Mouse (Mus musculus) frontal cortex, postnatal 25 days (tissue): ENCODE results near the gene Hspb6.

Source experiments
- DNase-seq, 2 experiments: peaks; one replicate each; pipeline ENCODE4 v3.0.0; 2022; ENCODE audit warnings: low spot score in 2 of 2

The Hspb6 gene

DNA sequence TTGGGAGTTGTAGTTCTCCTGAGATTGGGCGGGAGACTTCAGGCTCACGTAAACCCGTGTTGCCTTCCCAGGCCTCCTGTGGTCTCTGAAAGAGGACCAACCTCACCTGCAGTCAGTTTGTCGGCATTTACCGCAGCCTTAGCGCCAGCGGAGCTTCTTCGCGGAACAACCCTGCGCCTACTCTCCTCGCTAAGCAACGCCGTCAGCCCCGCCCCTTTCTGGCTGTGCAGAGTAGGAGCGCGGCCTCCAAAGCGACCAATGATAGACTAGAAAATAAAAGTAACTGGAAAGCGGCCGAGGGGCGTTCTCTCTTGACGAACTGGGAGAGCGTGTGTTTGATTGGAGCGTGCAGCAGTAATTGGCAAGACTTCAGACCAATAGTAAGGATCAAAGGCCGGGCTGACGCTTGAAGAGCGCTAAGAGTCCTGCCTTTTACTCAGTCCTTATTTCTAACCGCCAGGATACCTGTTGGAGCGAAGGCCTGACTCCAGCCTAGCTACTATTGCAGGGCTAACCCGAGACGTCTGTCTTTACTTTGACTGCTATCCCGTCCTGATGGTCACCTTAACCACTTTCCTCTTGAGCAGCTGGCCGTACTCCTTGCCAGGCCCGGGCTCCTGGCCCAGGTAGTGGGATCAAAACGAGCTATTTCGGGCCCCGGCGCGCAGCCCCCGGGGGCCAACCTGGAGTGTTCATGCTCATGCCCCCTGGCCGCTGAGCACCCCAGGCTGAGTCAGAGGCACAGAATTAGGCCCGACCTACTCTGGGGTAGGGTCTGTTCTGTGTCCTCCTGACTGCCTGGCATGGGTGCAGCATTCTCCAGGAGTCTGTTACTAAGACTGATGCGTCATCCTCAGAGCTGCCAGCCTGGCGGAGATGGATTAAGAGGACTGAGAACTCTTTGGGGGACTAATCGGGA is at the start of gene Hspb6, which contains the start of gene Proser3:
TSS of gene Hspb6 (plus strand) at position 77 of the 919 bp plus-strand sequence.
TSS of gene Proser3 (minus strand) at position 198 of the 919 bp plus-strand sequence.
- peak; percentile 92 to 93 for DNase-seq

DNA sequence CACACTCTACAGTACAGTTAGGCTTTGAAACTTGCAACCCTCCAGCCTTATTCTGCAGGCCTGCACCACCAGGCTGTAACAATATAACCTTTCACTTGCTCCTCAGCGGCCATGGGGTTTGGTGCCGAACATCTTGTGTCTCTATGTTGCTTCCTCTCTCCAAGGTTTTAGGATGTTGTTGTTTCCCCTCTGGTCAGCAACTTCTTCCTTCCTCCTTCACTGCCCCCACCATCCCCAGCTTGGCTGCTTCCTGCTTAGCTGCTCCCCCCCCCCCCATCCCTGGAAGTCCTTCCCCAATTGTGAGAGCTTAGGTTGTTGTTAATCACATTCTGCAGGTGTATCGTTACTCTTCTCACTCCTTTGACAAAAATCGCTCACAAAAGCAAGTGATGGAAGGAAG is 43.9 kb upstream of the Hspb6 start:
- DNase-seq, result no peak

DNA sequence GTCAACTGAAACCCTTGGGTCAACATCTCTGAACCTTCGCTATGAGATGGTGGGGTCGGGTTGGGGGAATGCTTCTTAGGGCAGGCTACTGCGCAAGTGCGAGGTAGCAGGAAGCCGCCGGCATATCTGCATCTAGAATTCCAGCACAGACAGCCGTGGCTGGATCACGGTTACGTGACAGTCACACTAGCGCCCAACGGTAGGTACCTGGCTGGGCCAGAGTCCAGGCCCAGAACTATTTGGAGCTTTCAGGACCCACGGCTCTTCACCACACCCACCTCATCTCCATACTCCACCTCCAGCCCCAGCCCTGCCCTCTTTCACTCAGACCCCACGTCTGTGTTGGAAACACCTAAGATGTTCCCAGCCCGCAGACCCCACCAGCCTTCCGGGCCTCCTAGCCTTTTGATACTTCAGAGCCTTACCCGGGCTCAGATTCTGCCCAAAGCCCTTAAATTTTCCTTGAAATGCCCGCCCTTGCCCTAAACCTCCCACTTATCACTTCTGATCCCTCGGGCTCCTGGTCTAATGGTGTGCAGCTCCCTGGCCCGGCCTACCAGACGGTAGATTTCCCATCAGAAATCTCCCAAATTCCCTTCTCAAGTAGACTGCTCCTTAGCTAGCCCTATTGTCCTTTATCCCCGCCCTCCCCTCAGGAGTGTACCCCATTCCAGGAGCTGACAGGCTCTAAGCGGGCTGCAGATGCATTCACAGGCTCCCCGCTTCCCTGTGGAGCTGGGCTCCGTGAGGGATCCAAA is 36.8 kb upstream of the Hspb6 start:
- DNase-seq, result no peak

DNA sequence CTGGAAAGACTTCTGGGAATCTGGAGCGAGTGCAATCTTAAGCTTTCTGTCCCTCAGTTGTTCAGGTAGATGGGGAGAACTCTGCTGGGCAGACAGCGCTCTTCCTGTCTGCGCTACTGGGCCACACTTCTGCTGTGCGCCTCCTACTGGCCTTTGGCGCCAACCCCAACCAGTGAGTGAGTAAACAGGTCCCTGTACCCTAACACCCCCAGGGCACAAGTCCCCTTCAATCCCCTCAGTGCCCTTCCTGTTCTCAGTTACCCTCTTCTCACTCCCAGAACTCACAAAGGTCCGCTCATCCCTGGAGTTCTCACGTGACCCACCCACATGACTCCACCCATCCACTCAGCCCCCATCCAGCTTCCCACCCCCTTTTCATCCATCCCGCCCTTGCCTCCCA is 33.7 kb upstream of the Hspb6 start:
- DNase-seq, result no peak

DNA sequence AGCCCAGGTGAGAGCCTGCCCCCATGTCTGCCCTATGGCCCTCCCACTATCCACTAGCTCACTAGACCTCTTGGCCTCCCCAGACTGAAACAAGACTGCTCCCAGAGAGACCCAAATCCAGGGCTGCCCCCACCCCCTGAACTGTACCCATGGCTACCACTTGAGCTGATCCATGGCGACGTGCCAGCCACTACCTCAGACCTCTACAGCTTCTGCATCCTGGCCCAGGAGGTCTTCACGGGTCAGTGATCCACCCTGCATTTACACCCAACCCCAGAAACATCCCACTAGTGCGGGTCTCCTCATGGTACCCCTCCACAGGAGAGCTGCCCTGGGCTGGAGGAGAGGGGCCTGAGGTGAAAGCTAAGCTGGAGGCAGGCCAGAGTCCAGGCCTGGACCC is 31.6 kb upstream of the Hspb6 start:
- no peak for DNase-seq

DNA sequence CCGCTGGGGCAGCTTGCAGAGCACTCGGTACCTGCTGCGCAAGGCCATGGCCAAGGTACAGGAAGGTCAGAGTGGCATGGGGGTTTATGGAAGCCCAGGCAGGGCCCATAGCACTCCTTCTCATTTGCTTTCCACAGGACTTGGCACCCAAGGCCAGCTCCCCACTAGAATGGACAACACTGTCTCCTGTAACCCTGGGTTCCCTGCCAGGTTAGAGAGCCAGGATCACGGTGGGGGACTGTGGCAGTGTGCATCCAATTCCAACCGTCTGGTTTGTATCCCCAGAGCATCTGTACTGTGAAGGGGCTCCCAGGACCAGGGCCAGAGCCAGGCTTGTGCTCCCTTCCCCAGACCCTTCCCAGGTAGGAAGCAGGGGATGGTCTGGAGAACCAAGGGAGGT is 31.1 kb upstream of the Hspb6 start:
- no peak for DNase-seq

DNA sequence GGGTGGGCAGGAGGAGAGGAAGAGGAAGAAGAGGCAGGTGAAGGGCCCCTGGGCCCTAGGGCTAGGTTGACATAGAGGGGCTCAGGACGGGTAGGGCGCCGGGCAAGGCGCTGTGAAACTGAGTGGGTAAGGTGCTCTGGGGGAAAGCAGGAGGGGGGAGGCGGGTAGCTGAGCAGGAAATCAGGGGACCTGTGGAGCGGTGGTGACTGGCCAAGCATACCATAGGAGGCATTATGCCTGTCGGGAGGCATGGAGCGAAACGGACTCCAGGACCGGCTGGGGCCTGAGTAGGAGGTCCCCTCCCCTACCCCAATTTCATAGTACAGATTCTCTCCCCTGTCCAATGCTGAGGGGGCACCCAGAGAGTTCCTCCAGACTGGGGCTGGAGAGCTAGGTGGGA is 29.1 kb upstream of the Hspb6 start:
- DNase-seq, result no peak

DNA sequence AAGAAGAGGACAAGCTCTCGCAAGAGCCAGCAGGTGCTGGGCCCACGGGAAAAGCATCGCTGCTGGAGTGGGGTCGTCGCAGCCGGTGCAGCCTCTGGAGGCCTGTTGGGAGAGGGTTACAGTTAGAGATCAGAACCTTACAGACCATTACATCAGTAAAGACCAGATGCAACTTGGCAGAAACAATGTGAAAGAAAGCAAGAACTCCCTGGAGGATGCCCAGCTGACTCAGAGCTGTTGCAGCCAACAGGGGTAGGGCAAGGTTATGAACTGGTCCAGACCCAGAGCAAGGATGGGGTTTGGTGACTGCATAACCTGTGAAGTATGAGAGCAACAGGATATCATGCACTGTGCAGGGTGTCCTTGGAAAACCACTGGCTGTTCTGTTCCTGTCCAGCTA is 27.5 kb upstream of the Hspb6 start:
- DNase-seq, result no peak

DNA sequence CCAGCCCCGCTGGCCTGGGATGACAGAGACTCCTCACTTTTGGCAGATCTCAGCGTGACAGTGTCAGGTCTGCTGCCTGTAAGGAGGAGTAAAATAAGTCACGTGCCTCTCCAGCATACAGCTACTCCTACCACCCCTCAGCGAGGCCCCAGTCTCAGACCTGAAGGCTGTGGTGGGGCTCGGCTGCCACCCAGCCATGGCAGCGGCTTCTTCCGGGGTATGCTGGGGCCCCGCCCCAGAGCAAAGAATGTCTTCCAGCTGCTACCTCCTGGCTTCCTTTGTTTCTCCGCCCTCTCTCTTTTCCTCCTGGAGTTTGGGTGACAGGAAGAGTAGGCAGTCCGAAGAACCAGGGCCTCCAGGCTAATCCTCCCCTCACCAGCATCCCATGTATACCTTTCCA is 26.0 kb upstream of the Hspb6 start:
- DNase-seq, result no peak

DNA sequence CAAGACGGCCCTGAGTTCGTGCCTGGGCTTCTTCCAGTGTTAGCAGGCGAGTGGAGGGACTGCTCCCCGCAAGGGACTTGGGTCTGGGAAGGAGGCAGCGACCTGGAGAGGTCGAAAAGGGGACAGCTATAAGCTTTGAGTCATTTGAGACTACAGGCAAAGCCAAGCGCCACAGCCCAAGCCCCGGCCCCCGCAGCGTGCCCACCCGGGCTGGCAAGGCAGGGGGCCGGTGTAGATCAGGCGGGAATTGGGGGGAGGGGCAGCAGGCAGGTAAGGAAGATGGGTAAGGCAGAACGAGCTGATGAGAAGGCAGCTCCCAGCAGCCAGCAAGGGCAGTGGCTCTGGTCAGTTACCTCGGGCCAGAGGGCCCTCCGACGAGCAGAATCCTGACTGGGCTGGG is 25.6 kb upstream of the Hspb6 start:
- DNase-seq, result no peak

DNA sequence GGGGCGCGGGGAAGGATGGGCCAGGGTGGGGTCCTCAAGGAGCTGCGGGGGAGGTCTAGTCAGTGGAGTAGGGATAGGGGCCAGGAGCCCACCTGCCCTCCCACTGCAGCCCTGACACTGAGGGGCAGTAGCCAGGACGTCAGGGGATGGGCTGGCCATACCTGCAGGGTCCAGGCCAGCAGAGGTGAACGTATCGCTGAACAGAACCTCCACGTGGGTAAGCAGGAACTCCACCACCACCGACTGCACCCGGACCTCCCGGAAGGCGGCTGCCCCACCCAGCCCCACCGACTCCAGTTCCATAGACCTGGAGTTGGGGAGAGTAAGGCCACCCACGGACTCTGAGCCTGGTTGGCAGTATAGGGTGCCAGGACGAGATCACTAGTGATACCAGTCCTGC is 25.0 kb upstream of the Hspb6 start:
- no peak for DNase-seq

DNA sequence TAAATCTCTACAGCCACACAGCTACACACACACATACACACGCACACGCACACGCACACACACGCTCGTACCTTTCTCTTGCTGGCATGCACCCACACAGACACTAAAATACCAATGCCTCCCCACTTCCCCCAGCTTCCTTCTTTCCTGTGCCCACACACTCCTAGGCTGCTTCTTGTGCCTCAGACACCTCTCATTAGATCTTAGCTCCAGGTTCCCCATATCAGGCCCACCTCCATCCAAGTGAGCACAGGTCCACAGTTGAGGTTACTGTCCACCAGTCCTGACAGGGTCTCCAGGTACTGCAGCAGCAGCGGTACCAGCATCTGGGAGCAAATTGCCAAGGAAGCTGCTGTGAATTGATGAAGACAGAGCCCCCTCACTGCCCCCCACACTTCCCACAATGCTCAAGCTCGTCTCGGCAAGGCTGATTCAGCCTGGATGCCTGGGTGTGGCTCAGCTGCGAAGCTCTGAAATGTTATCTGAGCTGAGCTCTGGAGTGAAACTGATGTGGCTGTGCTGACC is 20.6 kb upstream of the Hspb6 start:
- peak in 1 of 2 experiments; percentile 63 for DNase-seq

DNA sequence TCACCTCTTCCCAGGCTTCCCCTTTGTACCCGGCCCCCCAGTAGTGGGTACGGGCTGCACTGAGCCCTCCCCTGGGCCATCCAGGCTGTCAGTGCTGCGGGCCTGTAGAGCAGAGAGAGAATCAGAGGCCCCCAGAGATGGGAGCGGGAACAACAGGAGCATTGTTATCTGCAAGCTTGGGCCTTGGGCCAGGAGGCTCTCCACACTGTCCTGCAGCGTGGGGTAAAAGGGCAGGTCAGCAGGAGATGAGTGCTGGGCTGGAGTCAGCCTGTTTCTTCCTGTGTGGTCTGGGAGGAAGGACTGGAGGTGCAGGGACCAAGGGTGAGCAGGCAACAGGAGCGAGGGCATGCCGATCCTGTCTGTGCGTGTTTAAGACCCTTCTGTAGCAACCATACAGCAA is 19.0 kb upstream of the Hspb6 start:
- DNase-seq, result no peak

DNA sequence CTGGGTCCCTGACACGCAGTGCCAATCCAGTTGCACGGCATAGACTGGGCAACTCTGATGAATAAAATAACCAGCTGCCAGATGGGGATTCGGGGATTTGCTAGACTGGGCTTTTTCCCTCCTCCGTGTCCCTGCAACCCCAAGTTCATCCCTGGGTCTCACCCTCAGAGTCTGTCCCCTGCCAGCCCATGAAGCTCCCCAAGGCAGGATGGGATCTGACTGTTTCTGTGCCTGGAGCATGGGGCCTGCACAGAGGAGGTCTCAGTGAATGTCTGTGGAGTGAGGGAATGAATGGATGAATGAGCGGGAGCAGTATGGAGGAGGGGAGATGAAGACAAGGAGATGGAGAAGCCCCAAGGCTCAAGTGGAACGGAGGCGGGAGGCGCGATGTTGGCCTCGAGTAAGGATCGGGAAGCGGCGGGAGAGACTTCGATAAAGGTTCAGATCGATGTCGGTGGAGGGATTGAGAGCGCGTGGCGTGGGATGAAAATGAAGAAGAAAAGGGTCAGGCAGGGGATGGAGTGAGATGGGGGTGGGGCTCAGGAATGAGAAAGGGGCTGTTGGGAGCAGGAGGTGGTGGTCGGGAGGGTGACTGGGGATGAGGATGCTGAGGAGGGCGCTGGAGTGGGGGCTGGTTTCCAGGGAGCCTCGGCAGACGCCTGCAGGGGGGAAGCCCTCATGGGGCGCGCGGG is 17.9 kb upstream of the Hspb6 start:
- no peak for DNase-seq

DNA sequence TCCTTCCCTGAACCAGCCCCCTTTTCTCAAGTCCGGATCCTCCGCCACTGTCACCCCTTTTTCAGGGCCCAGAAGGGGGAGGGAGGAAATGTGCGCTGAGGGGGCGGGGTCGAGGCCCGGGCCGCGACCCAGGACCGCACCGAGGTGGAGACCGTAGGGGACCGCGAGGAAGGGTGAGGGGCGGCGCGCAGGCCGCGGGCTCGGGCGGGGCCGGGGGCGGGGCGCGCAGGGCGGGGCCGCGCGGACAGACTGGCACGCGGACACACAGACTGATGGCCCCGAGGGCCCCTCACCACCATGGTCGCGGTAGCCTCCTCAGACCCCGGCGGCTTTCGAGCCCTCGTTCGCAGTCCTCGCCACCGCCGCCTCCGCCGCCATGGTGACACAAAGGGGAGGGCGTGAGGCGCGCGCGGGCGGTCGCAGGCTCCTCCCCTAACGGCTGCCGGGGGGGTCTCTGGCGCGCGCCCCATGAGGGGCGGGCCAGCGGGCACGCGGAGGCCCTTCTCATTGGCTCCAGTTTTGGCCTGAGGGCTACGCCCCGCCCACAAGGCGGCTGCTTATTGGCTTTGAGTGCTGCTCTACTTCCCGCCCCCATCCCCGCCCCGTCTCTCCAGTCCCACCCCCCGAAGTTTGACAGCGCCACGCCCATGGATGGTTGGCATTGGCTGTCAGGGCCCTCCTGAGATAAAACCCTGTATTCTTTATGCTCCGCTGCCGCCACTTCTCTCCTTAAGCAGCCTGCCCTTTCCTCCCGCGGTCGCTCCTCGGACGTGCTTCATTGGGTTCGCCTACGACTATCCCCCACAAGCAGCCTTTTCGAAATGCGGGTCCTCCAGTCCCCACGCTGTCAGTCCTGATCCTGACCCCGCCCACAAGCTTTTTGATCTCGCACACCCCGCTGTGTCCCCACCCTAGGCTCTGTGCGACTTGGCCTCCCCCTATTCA is 17.1 kb upstream of the Hspb6 start, which contains the start of gene Arhgap33:
TSS of gene Arhgap33 (minus strand) at position 428 of the 945 bp plus-strand sequence.
- peak; percentile 86 to 94 for DNase-seq

DNA sequence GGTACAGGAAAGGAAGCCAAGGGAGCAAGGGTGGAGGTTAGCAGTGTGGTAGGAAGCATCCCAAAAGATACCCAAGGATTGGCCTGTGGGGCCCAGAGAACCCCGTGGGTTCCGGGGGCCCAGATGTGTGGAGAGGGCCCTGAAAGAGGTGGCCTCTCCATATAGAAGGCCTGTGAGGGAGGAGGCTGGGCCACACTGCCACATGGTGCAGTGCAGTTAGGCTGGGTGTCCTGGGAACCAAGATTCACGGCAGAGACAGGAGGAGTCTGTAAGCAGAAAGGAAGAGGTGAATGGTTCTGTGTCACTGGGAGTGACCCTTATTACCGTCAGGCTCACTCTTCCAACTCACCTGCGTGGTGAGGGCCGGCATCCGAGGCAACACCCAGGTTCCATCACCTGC is 11.4 kb upstream of the Hspb6 start:
- no peak for DNase-seq

DNA sequence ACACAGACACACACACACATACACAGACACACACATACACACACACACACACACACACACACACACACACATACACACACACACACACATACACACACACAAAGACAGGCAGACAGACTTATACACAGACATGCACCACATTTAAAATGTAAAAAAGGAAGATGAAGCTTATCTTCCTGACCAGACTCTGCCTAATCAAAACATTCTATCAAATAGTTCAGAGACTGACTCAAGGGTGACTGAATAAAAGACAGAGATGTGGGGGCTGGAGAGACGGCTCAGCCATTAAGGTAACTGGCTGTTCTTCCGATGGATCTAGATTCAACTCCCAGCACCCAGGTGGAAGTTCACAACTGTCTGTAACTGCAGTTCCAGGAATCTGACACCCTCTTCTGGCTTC is 7.7 kb upstream of the Hspb6 start:
- no peak for DNase-seq

DNA sequence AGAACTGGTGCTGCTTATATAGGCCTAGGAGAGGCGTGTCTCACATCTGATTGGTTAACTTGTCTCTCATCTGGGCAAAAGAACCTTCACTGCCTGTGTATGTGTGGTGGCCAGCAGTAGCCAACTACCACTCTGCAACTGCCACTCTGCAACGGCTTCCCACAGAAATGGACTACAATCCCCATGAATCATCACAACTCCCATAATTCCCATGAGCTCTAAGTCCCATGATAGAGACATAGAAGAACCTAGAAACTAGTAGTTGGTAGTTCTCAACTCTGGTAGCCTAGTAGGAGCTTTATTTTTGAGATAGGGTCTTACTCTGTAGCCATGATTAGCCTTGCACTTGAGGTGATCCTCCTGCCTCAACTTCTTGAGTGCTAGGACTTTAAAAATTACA is 2.1 kb upstream of the Hspb6 start:
- no peak for DNase-seq

DNA sequence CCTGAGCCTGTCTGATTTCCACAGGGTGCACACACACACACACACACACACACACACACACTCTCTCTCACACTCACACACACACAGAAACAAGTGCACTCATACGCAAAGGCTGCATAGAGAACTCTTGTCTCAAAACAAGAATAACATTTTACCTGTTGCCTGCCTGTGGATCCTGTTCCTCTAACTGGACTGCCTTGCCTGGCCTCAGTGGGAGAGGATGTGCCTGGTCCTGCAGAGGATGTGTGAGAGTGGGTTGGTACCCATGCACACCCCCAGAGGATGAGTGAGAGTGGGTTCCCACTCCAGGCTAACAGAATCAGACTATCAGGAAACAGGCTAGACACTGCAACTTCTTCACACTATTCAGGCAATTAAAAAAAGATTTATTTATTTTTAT is 1.4 kb upstream of the Hspb6 start:
- no peak for DNase-seq

DNA sequence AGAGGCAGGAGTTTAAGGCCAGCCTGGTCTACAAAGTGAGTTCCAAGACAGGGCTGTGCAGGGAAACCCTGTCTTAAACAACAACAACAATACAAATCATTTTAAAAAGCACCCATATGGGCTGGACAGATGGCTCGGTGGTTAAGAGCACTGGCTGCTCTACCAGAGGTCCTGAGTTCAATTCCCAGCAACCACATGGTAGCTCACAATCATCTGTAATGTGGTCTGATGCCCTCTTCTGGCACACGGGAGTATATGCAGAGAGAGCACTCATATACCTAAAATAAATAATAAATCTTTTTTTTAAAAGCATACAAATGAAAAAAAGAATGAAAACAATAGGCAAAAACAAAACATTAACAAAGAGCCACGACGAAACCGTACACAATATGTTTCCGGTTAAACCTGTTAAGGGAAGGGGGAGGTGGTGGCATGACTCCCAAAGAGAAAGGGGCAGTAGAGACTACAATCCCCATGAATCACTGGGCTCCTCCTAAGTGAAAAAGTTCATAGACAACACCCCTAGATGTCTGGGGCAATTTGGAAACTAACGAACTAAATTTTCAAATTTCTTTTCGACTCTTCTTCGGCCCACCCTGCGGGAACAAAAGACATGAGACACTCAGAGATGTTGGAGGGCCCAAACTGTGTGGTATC is 405 bp upstream of the Hspb6 start:
- no peak for DNase-seq
